Mouse (Mus musculus) stomach, embryonic 14.5 days (tissue): Measurements from ENCODE around the gene Dnaaf5. TPM values are rescaled to one million over a fixed set of nuclear protein-coding genes. Genes with fewer than 3 reads are reported as not detected.

Experiments
- ATAC-seq: fragments of 200-750 bp; cut with Nextera tagmentation; 2 replicates; pipeline ENCODE4 v1.8.0; 2017; ENCODE audit warnings: low read depth, moderate TSS enrichment; ENCODE audit not compliant: insufficient number of reproducible peaks, insufficient read depth, low FRiP score
- H3K27ac ChIP-seq: fragments of 300-500 bp; sonication (generic); 2 replicates; pipeline ENCODE4 v1.5.1; 2014; ENCODE audit warnings: mild to moderate bottlenecking, low read length, moderate library complexity, mixed read lengths
- H3K27me3 ChIP-seq: fragments of 300-500 bp; sonication (generic); 2 replicates; pipeline ENCODE4 v1.6.1; 2014; ENCODE audit warnings: low read length, control low read depth, mixed read lengths; ENCODE audit not compliant: control insufficient read depth, insufficient read depth
- H3K36me3 ChIP-seq: fragments of 300-500 bp; sonication (generic); 2 replicates; pipeline ENCODE4 v1.6.1; 2014; ENCODE audit warnings: mild to moderate bottlenecking, control low read depth, low read length, moderate library complexity, mixed read lengths; ENCODE audit not compliant: control insufficient read depth, insufficient read depth
- H3K4me1 ChIP-seq: fragments of 300-500 bp; sonication (generic); 2 replicates; pipeline ENCODE4 v1.6.1; 2014; ENCODE audit warnings: low read length, control low read depth, mixed read lengths; ENCODE audit not compliant: control insufficient read depth, insufficient read depth
- H3K4me2 ChIP-seq: fragments of 300-500 bp; sonication (generic); replicated peaks from 2 replicates; pipeline ENCODE4 v1.6.1; 2014; ENCODE audit warnings: low read depth, low read length, control low read depth
- H3K4me3 ChIP-seq: fragments of 300-500 bp; sonication (generic); 2 replicates; pipeline ENCODE4 v1.5.1; 2014; ENCODE audit warnings: low read depth, low read length, control low read depth
- H3K9ac ChIP-seq: fragments of 300-500 bp; sonication (generic); replicated peaks from 2 replicates; pipeline ENCODE4 v1.6.1; 2014; ENCODE audit warnings: low read depth, mild to moderate bottlenecking, control low read depth, low read length, moderate library complexity, mixed read lengths
- H3K9me3 ChIP-seq: fragments of 300-500 bp; sonication (generic); 2 replicates; pipeline ENCODE4 v1.6.1; 2016; ENCODE audit warnings: low read depth, low read length, control low read depth; ENCODE audit not compliant: control insufficient read depth
- WGBS: fragments of 180-500 bp; shearing (Covaris S2); extraction: QIAGEN DNeasy Blood & Tissue Kit; methylation state at CpG from one replicate; pipeline ENCODE4 v1.1.7; 2014; 5-methylcytosine and 5-hydroxymethylcytosine counted together
- polyA plus RNA-seq: library from polyadenylated mRNA; unstranded; fragments of >200 nt; fragmentation: Nextera tagmentation; extraction: Ambion mirVana; gene quantifications from 2 replicates; pipeline ENCODE4 v1.2.1, GENCODE M21; 2014

The Dnaaf5 gene
- polyA plus RNA-seq, 1 experiment from 2014 or later = 6.4 TPM

DNA sequence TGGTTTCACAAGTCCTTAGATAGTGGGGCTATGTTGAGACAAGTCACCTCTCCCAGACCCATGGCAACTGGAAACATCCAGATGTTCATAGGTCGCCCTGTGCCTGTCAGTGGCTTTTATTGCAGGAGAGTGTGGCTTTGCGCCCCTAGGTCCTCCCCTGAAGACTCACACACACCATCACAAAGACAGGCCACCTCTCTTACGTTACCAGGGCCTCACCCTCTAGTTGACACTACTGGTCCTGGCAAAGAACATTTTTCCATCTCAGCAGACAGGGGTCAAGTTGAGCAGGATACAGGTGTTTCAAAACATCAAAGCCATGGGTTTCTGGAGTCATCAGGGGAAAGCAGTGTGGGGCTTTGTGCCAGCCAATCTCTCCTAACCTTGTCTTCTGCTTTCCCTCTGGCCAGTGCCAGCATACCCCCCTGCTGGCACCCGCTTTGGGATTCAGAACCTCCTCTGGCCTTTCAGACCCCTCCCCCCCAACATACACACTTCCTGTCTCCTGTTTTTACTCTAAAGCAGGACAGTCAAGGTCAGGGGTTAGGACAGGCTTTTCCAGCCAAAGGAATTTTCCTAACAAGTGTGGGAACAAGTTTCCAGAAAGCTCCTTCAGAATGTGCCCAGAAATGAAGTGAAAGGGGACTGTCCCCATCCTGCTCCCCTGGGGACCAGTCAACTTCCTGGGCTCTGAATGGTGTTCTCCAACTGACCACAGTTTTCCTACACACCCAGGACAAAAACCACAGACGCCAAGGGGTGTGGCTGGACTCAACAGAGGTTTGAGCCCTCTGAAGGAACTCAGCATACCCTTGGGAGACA is 31.7 kb upstream of the Dnaaf5 start:
- no peak for ATAC-seq
- H3K36me3 ChIP-seq = no peaks in the 10 kb centered on the region
- no peak overlapping the region for H3K4me3 ChIP-seq
- 0 out of 2 replicates have a peak, but pooled peaks cover 4% of the 10 kb centered on the region for H3K4me1 ChIP-seq
- H3K9ac ChIP-seq = no peak overlapping the region
- H3K27ac ChIP-seq = no peak overlapping the region
- H3K9me3 ChIP-seq = no peaks in the 10 kb centered on the region
- no peaks in the 10 kb centered on the region for H3K27me3 ChIP-seq
- H3K4me2 ChIP-seq = no peak overlapping the region
- 73% methylated on average over 5 of the region's 5 CpGs for WGBS

DNA sequence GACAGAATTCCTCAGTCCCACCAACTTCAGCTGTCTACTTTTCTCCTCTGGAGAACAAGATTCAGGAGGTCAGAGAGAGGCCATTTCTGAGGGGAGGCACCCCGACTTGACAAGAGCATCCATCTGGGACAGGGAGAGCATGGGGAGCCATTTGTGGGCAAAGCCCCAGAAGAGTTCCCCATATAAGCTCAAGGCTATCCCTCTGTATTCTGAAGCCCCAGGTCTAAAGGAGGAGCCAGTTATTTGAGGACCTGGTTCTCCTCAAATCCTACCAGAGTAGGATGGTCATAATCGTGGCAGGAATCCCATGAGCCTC is 31.1 kb upstream of the Dnaaf5 start:
- WGBS = 52% methylated on average over 2 of the region's 2 CpGs
- no peak for ATAC-seq

DNA sequence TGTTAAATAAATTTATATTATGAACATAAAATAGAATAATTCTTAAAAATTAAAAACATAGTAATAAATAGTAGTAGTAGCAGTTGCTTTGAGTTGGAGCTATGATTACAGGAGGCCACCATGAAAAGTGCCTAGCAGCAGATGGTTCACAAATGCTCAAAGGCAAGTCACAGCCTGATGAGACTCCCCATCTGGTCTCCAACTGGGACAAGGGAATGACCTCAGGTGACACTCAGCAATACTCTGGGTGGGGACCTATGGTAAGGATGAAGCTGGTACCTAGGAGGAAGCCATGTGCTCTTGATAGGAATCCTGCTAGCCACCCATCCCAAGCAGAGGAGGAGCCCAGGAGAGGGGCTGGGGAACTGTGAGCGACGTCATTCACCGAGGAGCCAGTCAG is 24.3 kb upstream of the Dnaaf5 start:
- H3K4me2 ChIP-seq = no peak overlapping the region
- H3K4me3 ChIP-seq = no peak overlapping the region
- H3K4me1 ChIP-seq = peaks cover 4% of the 10 kb centered on the region; the same call in 1 of the 2 replicates
- no peak for ATAC-seq
- 76% methylated on average over 3 of the region's 3 CpGs for WGBS
- no peaks in the 10 kb centered on the region for H3K9me3 ChIP-seq
- H3K36me3 ChIP-seq = no peaks in the 10 kb centered on the region
- H3K27me3 ChIP-seq = no peaks in the 10 kb centered on the region; the same call in 1 of the 2 replicates
- H3K27ac ChIP-seq = no peak overlapping the region
- no peak overlapping the region for H3K9ac ChIP-seq

More for the DNA sequence above, 31.1 kb upstream of the Dnaaf5 start:
- Histone ChIP-seq H3K27ac (no peak overlapping the region), H3K9ac (no peak overlapping the region), H3K4me1 (0 out of 2 replicates have a peak, but pooled peaks cover 4% of the 10 kb centered on the region), H3K4me2 (no peak overlapping the region), H3K27me3 (no peaks in the 10 kb centered on the region), H3K4me3 (no peak overlapping the region), H3K36me3 (no peaks in the 10 kb centered on the region), H3K9me3 (no peaks in the 10 kb centered on the region)

DNA sequence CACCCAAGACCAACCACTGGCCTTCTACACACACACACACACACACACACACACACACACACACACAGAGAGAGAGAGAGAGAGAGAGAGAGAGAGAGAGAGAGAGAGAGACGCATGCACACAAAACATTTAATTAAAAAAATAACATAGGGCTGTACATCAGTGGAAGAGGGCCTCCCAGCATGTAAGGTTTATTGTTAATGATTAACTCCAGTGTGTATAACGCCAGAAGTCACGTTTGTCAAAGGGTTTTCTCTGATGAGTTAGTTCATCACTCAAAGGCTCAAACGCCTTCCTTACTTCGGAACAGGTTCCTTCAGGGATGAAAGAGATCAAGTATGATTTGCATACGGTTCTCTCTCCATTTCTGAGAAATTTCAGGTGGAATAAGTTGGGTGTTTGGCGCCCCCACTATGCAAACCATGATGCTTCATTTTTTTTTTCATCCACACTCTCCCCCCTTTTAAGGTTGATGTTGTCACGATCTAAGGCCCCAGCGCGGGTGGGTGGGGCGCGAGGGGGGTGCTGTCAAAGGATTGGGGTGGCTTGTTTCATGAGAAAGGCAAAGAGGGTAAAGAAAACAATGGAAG is 21.5 kb upstream of the Dnaaf5 start:
- Histone ChIP-seq H3K4me1 (peaks cover 4% of the 10 kb centered on the region; the same call in 1 of the 2 replicates), H3K9me3 (no peaks in the 10 kb centered on the region), H3K4me3 (peak overlapping the region; percentile 54), H3K27me3 (no peaks in the 10 kb centered on the region; the same call in 1 of the 2 replicates), H3K9ac (peak overlapping the region; percentile 46; the same call in 1 of the 2 replicates), H3K36me3 (no peaks in the 10 kb centered on the region), H3K4me2 (peak overlapping the region; percentile 76), H3K27ac (peak overlapping the region; percentile 44; the same call in 1 of the 2 replicates)
- ATAC-seq = peak; percentile 39; the same call in 1 of the 2 replicates
- WGBS = 27% methylated on average over 12 of the region's 12 CpGs

DNA sequence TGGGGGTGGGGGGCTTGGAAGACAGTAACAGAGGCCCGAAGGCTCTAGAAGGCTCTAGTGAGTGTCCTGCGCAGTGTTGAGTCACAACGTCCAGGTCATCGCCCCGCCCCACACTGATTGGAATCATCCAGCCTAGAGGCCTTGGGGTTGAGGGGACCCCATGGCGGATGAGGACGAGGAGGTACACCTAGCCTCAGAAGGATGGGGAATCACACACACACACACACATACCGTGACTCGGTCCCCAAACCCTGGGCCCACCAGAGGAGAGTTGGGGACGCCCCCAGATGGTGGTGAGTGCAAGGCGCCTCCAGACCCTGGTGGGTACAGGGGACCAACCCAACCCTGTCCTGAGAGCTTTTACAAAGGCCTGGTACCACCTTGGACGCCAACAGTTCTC is 20.9 kb upstream of the Dnaaf5 start:
- peaks cover 4% of the 10 kb centered on the region; the same call in 1 of the 2 replicates for H3K4me1 ChIP-seq
- peak overlapping the region; percentile 76 for H3K4me2 ChIP-seq
- peak overlapping the region; percentile 46 for H3K9ac ChIP-seq
- peak overlapping the region; percentile 54 for H3K4me3 ChIP-seq
- H3K27ac ChIP-seq = peak overlapping the region; percentile 44; the same call in 1 of the 2 replicates
- peak; percentile 68; the same call in 1 of the 2 replicates for ATAC-seq
- 7% methylated on average over 12 of the region's 12 CpGs for WGBS
- H3K9me3 ChIP-seq = no peaks in the 10 kb centered on the region
- H3K27me3 ChIP-seq = no peaks in the 10 kb centered on the region; the same call in 1 of the 2 replicates
- H3K36me3 ChIP-seq = no peaks in the 10 kb centered on the region

DNA sequence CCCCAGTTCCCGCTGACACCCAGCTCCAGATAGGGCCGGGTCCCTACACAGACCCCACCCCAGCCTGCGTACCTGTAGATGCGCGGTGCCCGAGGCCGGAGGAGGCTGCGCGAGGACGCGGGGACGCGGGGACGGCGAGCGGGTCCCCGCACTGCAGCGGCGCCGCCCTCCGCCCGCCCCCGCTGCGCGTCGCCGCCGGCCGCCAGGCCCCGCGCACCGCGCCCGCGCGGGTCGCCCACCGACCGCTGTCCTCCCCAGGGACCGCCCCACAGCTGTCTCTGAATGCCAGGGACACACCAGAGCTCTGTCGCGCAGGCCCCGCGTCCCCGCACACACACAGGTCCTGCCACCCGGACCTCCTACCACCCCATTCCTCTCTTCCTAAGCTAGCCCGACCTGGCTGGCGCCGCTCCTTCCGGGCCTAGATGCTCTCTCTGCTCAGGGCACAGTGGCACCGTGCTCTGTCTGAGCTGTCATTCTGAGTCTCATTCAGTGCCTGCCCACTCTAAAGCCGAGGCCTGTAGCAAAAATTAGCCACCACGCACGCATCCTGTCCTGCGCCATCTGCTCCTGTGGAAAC is 20.4 kb upstream of the Dnaaf5 start:
- H3K9ac ChIP-seq = peak overlapping the region; percentile 46
- H3K4me1 ChIP-seq = peaks cover 4% of the 10 kb centered on the region; the same call in 1 of the 2 replicates
- peak overlapping the region; percentile 44; the same call in 1 of the 2 replicates for H3K27ac ChIP-seq
- no peaks in the 10 kb centered on the region for H3K36me3 ChIP-seq
- WGBS = 6% methylated on average over 32 of the region's 55 CpGs
- peak overlapping the region; percentile 76 for H3K4me2 ChIP-seq
- ATAC-seq = peak; percentile 30; the same call in 1 of the 2 replicates
- peak overlapping the region; percentile 54 for H3K4me3 ChIP-seq
- H3K9me3 ChIP-seq = no peaks in the 10 kb centered on the region
- no peaks in the 10 kb centered on the region; the same call in 1 of the 2 replicates for H3K27me3 ChIP-seq

GRCm38 (mm10) chr5:139130351-139130750 is 19.7 kb upstream of the Dnaaf5 start:
- Histone ChIP-seq H3K27ac (no peak overlapping the region), H3K4me2 (no peak overlapping the region), H3K36me3 (no peaks in the 10 kb centered on the region), H3K27me3 (no peaks in the 10 kb centered on the region; the same call in 1 of the 2 replicates), H3K4me1 (peaks cover 4% of the 10 kb centered on the region; the same call in 1 of the 2 replicates), H3K9ac (no peak overlapping the region), H3K4me3 (no peak overlapping the region), H3K9me3 (no peaks in the 10 kb centered on the region)
- ATAC-seq = no peak
- WGBS = 81% methylated on average over 5 of the region's 5 CpGs

DNA sequence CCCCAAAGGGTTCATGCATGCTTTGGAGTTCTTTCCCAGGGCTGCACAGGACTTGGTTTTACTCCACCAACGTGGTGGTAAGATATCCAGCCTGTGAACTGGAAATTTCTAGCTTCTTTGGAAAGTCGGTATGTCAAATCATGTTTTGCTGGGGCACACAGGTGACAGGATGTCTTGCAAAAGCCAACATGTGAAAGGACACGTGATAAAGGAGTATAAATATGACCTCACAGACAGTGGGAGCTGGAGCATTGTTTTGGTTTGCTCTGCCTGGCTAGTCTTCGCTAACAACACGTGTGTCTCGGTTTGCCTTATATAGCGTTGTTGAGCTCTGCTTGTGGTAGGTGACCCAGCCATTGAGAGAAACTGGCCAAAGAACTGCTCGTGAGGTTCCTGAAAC is 15.5 kb upstream of the Dnaaf5 start:
- no peaks in the 10 kb centered on the region for H3K9me3 ChIP-seq
- H3K27ac ChIP-seq = no peak overlapping the region
- H3K4me1 ChIP-seq = 0 out of 2 replicates have a peak, but pooled peaks cover 4% of the 10 kb centered on the region
- no peak overlapping the region for H3K4me3 ChIP-seq
- no peaks in the 10 kb centered on the region for H3K36me3 ChIP-seq
- H3K4me2 ChIP-seq = no peak overlapping the region
- H3K9ac ChIP-seq = no peak overlapping the region
- no peak for ATAC-seq
- 73% methylated on average over 8 of the region's 8 CpGs for WGBS
- H3K27me3 ChIP-seq = no peaks in the 10 kb centered on the region; the same call in 1 of the 2 replicates
